Mouse (Mus musculus) testis, adult 2 months (tissue): ENCODE results near the gene Trmt112. TPM values are rescaled to one million over a fixed set of nuclear protein-coding genes. Genes with fewer than 3 reads are reported as not detected.
A peak's percentile ranks its signal among the peaks of the same experiment; 100 is the strongest.

Experiments used
- H3K27ac ChIP-seq: fragments of 200-500 bp; 2 replicates; pipeline ENCODE4 v1.5.1; 2012; ENCODE audit warnings: low read depth, low read length; ENCODE audit not compliant: control insufficient read depth, insufficient read depth
- H3K27me3 ChIP-seq: fragments of 200-500 bp; 2 replicates; pipeline ENCODE4 v1.6.1; 2012; ENCODE audit warnings: mild to moderate bottlenecking, low read length, moderate library complexity; ENCODE audit not compliant: control insufficient read depth, insufficient read depth
- H3K36me3 ChIP-seq: fragments of 200-500 bp; 2 replicates; pipeline ENCODE4 v1.6.1; 2012; ENCODE audit warnings: mild to moderate bottlenecking, low read length; ENCODE audit not compliant: control insufficient read depth, insufficient read depth
- H3K4me1 ChIP-seq: fragments of 200-500 bp; 2 replicates; pipeline ENCODE4 v1.6.1; 2012; ENCODE audit warnings: low read length; ENCODE audit not compliant: control insufficient read depth, insufficient read depth
- H3K4me3 ChIP-seq: fragments of 200-500 bp; 2 replicates; pipeline ENCODE4 v1.5.1; 2012; ENCODE audit warnings: low read depth, mild to moderate bottlenecking, low read length, moderate library complexity, mixed read lengths; ENCODE audit not compliant: control insufficient read depth
- CTCF ChIP-seq: fragments of 200-500 bp; IDR thresholded peaks from 2 replicates; pipeline ENCODE4 v1.5.1; 2012; ENCODE audit warnings: low read depth, mild to moderate bottlenecking, inconsistent platforms, low read length, moderate library complexity; ENCODE audit not compliant: control insufficient read depth, insufficient read depth, insufficient replicate concordance
- POLR2A ChIP-seq: fragments of 200-500 bp; IDR thresholded peaks from 2 replicates; pipeline ENCODE4 v1.6.1; 2012; ENCODE audit warnings: low read depth, mild to moderate bottlenecking, inconsistent platforms, low read length, moderate library complexity; ENCODE audit not compliant: control insufficient read depth
- polyA plus RNA-seq: library from polyadenylated mRNA; depleted of rRNA; stranded (reverse); fragments of >200 nt; gene quantifications from 2 replicates; pipeline ENCODE4 v1.2.3, GENCODE M21; 2012; rRNA removed

The Trmt112 gene
- 52.9 and 64.6 TPM in 2 replicates for polyA plus RNA-seq

DNA sequence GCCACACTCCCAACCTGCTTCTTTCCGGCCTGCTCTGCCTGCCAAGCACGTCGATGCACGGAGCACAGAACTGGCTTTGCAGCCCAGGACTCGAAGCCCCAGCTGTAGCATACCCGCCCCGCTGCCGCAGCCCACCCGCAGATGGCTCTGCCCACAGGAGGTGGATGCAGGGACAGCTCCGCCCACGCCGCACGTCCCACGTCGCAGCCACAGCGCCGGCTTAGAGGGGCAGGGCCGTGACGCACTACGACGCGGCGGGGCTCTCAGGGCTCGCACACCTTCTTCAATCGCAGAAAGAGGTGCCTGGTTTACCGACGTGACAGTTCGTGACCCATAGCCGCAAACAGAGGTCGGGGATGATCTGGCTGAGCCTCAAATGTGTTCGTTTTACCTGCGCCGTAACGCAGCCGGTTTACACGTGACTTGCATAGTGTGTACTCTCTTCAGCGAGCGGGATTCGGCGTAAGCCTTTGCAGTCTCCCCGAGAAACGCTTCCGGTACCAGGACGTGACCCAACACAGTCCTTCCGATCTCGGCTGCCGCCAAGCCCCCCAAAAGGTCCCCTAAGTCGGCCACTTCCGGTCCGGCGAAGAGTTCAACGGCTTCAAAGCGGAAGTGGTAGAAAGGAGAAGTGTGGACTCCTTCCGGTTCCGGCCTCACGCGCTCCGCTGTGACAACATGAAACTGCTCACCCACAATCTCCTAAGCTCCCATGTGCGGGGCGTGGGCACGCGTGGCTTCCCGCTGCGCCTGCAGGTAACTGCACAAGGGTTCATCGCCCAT, at the start of gene Trmt112, which contains the start of gene Prdx5:
Gene Trmt112 (plus strand): TSS at position 192 of the 783 bp plus-strand sequence.
Gene Prdx5 (minus strand): TSS at position 600 of the 783 bp plus-strand sequence.
- Histone ChIP-seq H3K36me3 (peaks cover 2% of the 10 kb centered on the region; the same call in 1 of the 2 replicates), H3K27me3 (no peaks in the 10 kb centered on the region), H3K27ac (peak within 1 kb of the TSS; percentile 99), H3K4me1 (peaks cover 23% of the 10 kb centered on the region), H3K4me3 (peak within 1 kb of the TSS; percentile 93)
- TF ChIP-seq POLR2A (peak; percentile 59), CTCF (no peak)

DNA sequence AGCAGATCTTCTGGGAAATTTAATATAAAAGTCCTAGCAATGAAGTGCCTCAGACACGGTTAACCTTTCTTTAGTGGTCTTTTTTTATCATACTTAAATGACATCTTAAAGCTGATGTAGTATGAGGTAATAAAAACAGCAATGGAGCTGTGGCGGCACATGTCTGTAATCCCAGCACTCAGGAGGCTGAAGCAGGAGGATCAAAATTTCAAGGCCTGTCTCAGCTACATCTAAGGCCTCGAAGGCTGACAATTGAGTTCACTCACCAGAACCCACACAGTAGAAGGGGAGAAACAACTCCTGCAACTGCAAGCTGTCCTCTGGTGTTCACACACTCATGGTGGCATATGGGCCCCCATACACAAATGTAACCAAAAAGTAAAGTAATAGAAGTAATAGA, 49.5 kb upstream of the Trmt112 start:
- no peak for TF ChIP-seq POLR2A
- TF ChIP-seq CTCF, result no peak
- Histone ChIP-seq H3K4me1 (peaks cover 11% of the 10 kb centered on the region), H3K27me3 (no peaks in the 10 kb centered on the region; the same call in 1 of the 2 replicates), H3K27ac (no peak overlapping the region), H3K4me3 (no peak overlapping the region), H3K36me3 (no peaks in the 10 kb centered on the region)

DNA sequence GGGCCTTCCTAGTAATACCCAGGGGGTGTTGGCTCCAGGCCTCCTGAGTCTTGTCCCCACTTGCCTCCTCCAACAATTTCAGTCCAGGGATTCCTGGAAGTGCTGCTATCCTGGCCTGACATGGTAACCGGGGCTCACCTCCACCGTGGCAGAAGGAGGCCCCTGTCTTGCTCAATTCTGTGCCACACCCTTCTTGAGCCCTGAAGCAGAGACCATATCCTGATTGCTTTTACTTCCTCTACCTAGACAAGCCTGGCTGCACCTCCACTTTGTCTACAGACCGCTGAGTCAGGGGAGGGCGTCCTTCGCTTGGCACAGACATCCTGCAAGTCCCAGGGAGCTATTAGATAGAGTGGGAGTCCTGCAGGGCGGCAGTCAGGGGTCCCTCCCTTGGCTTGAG, 48.8 kb upstream of the Trmt112 start:
- Histone ChIP-seq H3K36me3 (no peaks in the 10 kb centered on the region), H3K27ac (no peak overlapping the region), H3K27me3 (no peaks in the 10 kb centered on the region), H3K4me1 (peaks cover 3% of the 10 kb centered on the region), H3K4me3 (no peak overlapping the region)
- TF ChIP-seq CTCF (no peak), POLR2A (no peak)

DNA sequence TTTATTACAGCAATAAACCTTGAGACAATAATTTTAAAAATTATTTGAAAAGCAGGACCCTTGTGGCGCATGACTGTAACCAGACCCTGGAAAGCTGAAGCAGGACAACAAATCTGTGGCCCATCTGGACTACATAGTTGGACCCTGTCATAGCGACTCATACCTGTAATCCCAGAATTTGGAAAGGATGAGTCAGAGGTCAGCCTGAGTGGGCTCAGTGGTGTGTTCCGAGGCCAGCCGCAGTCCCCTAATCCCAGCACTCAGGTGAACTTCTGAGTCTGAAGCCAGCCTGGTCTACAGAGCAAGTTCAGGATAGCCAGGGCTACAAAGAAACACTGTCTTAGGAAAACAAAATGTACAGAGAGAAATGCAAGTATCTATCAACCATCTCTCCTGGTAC, 48.0 kb upstream of the Trmt112 start:
- no peaks in the 10 kb centered on the region for H3K27me3 ChIP-seq
- no peaks in the 10 kb centered on the region; the same call in 1 of the 2 replicates for H3K4me1 ChIP-seq
- H3K4me3 ChIP-seq, result no peak overlapping the region
- no peak overlapping the region for H3K27ac ChIP-seq
- TF ChIP-seq POLR2A, result no peak
- no peak for TF ChIP-seq CTCF
- H3K36me3 ChIP-seq, result no peaks in the 10 kb centered on the region

DNA sequence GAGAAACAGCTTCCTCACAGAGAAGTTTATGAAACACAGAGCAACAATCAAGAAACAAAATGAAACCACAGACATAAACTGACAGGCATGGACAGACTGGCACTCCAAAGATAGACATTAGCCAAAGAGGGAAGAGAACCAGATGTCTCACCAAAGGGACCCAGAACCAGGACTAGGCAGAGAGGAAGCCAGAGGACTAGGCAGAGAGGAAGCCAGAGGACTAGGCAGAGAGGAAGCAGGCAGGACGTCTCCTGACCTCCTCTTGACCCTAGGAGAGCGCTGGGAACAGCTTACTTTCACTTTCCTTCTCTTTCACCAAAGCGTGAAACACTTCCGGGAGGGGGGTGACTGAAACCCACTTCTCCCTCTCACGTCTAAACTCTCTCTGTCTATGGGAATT, 40.1 kb upstream of the Trmt112 start:
- Histone ChIP-seq H3K4me3 (peak overlapping the region; percentile 16; the same call in 1 of the 2 replicates), H3K4me1 (no peaks in the 10 kb centered on the region), H3K36me3 (no peaks in the 10 kb centered on the region), H3K27ac (peak overlapping the region; percentile 54; the same call in 1 of the 2 replicates), H3K27me3 (no peaks in the 10 kb centered on the region)
- TF ChIP-seq CTCF, result no peak

DNA sequence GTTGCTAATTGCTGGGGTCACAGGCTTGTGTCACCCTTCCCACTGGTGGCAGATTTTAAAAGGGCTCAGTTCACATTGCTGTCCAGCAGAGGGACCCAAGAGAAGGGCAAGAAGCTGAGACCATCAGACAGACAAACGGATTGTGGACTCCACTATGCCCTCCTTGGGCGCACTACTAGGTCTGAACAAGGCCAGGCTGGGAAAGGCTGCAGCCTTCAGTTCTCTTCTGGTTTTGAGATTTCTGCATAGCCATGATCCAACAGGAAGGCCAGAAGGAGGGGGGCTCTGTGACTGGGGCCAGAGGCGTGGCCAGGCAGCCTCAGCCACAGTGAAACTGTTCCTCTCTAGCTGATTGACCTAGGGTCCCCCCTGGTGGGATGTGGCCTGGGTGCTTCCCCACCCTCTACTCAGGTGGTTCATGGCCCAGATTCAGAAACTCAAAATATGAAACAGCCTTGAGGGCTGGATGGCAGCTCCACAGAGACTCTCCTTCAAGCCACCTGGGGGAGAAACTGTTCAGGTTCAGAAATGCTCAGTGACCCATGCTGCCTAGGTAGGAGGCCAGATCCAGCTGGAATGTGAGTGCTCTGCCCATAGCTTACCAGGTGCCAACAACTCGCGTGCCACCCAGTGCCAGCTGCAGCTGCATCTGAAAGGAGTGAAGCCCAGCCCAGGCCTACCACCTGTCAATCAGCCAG, 37.8 kb upstream of the Trmt112 start:
- H3K36me3 ChIP-seq, result no peaks in the 10 kb centered on the region
- H3K4me1 ChIP-seq, result no peaks in the 10 kb centered on the region
- TF ChIP-seq CTCF (peak; percentile 32; the same call in 1 of the 2 replicates), POLR2A (no peak)
- no peak overlapping the region for H3K4me3 ChIP-seq
- H3K27ac ChIP-seq, result no peak overlapping the region
- H3K27me3 ChIP-seq, result no peaks in the 10 kb centered on the region

DNA sequence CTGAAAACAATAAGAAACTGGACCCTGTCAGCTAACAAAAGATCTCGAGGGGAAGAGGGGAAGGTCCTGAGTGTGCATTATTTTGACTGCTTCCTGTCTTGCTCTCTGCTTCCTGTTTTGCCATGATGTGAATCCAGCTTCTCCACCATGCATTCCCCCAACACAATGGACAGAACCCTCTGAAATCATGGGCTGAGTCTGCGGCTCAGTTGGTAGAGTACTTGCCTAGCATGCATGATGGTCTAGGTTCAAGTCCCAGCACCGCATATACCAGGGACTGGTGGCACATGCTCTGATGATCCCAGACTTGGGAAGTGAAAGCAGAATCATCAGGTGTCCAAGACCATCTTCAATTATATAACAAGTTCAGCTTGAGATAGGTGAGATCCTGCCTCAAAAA, 36.8 kb upstream of the Trmt112 start:
- Histone ChIP-seq H3K27me3 (no peaks in the 10 kb centered on the region), H3K36me3 (no peaks in the 10 kb centered on the region), H3K27ac (no peak overlapping the region), H3K4me1 (no peaks in the 10 kb centered on the region), H3K4me3 (no peak overlapping the region)
- TF ChIP-seq CTCF (no peak), POLR2A (no peak)
